Mouse (Mus musculus) forebrain, embryonic 15.5 days (tissue): Measurements from ENCODE around the gene Fam89b. TPM values are rescaled to one million over a fixed set of nuclear protein-coding genes. Genes with fewer than 3 reads are reported as not detected.

ENCODE experiments used
- ATAC-seq: fragments of 200-750 bp; cut with Nextera tagmentation; replicated peaks from 2 replicates; pipeline ENCODE4 v1.8.0; 2017; ENCODE audit warnings: mild to moderate bottlenecking, moderate TSS enrichment, moderate library complexity
- H3K27ac ChIP-seq: fragments of 300-500 bp; sonication (generic); replicated peaks from 2 replicates; pipeline ENCODE4 v1.5.1; 2015; ENCODE audit warnings: mild to moderate bottlenecking, inconsistent platforms
- H3K27me3 ChIP-seq: fragments of 300-500 bp; sonication (generic); 2 replicates; pipeline ENCODE4 v1.6.1; 2015; ENCODE audit warnings: inconsistent platforms
- H3K36me3 ChIP-seq: fragments of 300-500 bp; sonication (generic); 2 replicates; pipeline ENCODE4 v1.6.1; 2015; ENCODE audit warnings: mild to moderate bottlenecking, inconsistent platforms
- H3K4me1 ChIP-seq: fragments of 300-500 bp; sonication (generic); 2 replicates; pipeline ENCODE4 v1.6.1; 2015; ENCODE audit warnings: inconsistent platforms
- H3K4me2 ChIP-seq: fragments of 300-500 bp; sonication (generic); replicated peaks from 2 replicates; pipeline ENCODE4 v1.6.1; 2015; ENCODE audit warnings: mild to moderate bottlenecking, inconsistent platforms
- H3K4me3 ChIP-seq: fragments of 300-500 bp; sonication (generic); 2 replicates; pipeline ENCODE4 v1.5.1; 2015; ENCODE audit warnings: mild to moderate bottlenecking, inconsistent platforms
- H3K9ac ChIP-seq: fragments of 300-500 bp; sonication (generic); replicated peaks from 2 replicates; pipeline ENCODE4 v1.6.1; 2015; ENCODE audit warnings: mild to moderate bottlenecking, inconsistent platforms
- H3K9me3 ChIP-seq: fragments of 300-500 bp; sonication (generic); 2 replicates; pipeline ENCODE4 v1.6.1; 2016; ENCODE audit warnings: inconsistent platforms
- WGBS: fragments of 180-500 bp; shearing (Covaris S2); methylation state at CpG from one replicate; pipeline ENCODE4 v1.1.7; 2015; ENCODE audit warnings: mixed read lengths; 5-methylcytosine and 5-hydroxymethylcytosine counted together
- microRNA-seq: library from miRNA; unstranded; fragments of <30 nt; microRNA quantifications from one replicate; pipeline ENCODE4, GENCODE M21; 2016
- polyA plus RNA-seq: library from polyadenylated mRNA; unstranded; fragments of >200 nt; fragmentation: Nextera tagmentation; extraction: Ambion mirVana; gene quantifications from 2 replicates; pipeline ENCODE4 v1.2.1, GENCODE M21; 2015

The Fam89b gene
- polyA plus RNA-seq, 1 experiment from 2014 or later, result 190 TPM

- peaks cover 52% of the 10 kb centered on the region for H3K36me3 ChIP-seq
- WGBS, result 93% methylated on average over 11 of the region's 11 CpGs
- H3K4me2 ChIP-seq, result no peak overlapping the region
- H3K27me3 ChIP-seq, result no peaks in the 10 kb centered on the region
- H3K9me3 ChIP-seq, result no peaks in the 10 kb centered on the region
- H3K9ac ChIP-seq, result no peak overlapping the region
- H3K4me1 ChIP-seq, result peaks cover 28% of the 10 kb centered on the region
- no peak overlapping the region for H3K27ac ChIP-seq
- ATAC-seq, result no peak
- H3K4me3 ChIP-seq, result no peak overlapping the region
These were observed 43.6 kb downstream of the Fam89b start for GRCm38 (mm10) chr19:5685861-5686260.

- Histone ChIP-seq H3K27me3 (no peaks in the 10 kb centered on the region), H3K36me3 (peaks cover 56% of the 10 kb centered on the region), H3K4me1 (peaks cover 24% of the 10 kb centered on the region), H3K4me3 (no peak overlapping the region), H3K27ac (no peak overlapping the region), H3K4me2 (no peak overlapping the region), H3K9me3 (no peaks in the 10 kb centered on the region), H3K9ac (no peak overlapping the region)
- 97% methylated on average over 19 of the region's 19 CpGs for WGBS
- ATAC-seq, result no peak
These were observed 44.0 kb downstream of the Fam89b start for GRCm38 (mm10) chr19:5685431-5685830.

GRCm38 (mm10) chr19:5684985-5685384 lies 44.5 kb downstream of the Fam89b start:
- H3K4me3 ChIP-seq, result no peak overlapping the region
- H3K27me3 ChIP-seq, result no peaks in the 10 kb centered on the region
- no peak overlapping the region for H3K27ac ChIP-seq
- no peak overlapping the region for H3K4me2 ChIP-seq
- WGBS, result 94% methylated on average over 13 of the region's 13 CpGs
- no peaks in the 10 kb centered on the region for H3K9me3 ChIP-seq
- peaks cover 58% of the 10 kb centered on the region for H3K36me3 ChIP-seq
- H3K4me1 ChIP-seq, result peaks cover 19% of the 10 kb centered on the region
- H3K9ac ChIP-seq, result no peak overlapping the region
- ATAC-seq, result no peak

- no peaks in the 10 kb centered on the region for H3K9me3 ChIP-seq
- no peak for ATAC-seq
- no peaks in the 10 kb centered on the region for H3K27me3 ChIP-seq
- H3K36me3 ChIP-seq, result peaks cover 66% of the 10 kb centered on the region
- H3K4me3 ChIP-seq, result no peak overlapping the region
- no peak overlapping the region for H3K4me2 ChIP-seq
- no peak overlapping the region for H3K27ac ChIP-seq
- H3K4me1 ChIP-seq, result peaks cover 12% of the 10 kb centered on the region
- WGBS, result 92% methylated on average over 12 of the region's 12 CpGs
- no peak overlapping the region for H3K9ac ChIP-seq
These were observed 45.2 kb downstream of the Fam89b start for GRCm38 (mm10) chr19:5684236-5684635.

GRCm38 (mm10) chr19:5680432-5680831 lies 49.0 kb downstream of the Fam89b start:
- Histone ChIP-seq H3K36me3 (peaks cover 88% of the 10 kb centered on the region), H3K4me2 (no peak overlapping the region), H3K9me3 (no peaks in the 10 kb centered on the region), H3K27ac (no peak overlapping the region), H3K27me3 (no peaks in the 10 kb centered on the region), H3K4me3 (no peak overlapping the region), H3K9ac (no peak overlapping the region), H3K4me1 (no peaks in the 10 kb centered on the region)
- 95% methylated on average over 4 of the region's 4 CpGs for WGBS
- ATAC-seq, result no peak

Small RNA genes lying within 50 kb of the gene (microRNA-seq; reads per million reads assigned to microRNA genes)
- not detected for gene Mir6987

Other genes with a start within 250 kb of the Fam89b start
- gene Mus81, start 241.3 kb downstream of the Fam89b start, polyA plus RNA-seq, result 55.3 and 60.7 TPM in 2 replicates
- 3,659 and 3,744 TPM in 2 replicates for gene Cfl1, start 239.2 kb downstream of the Fam89b start, polyA plus RNA-seq
- 0.39 and 0.49 TPM in 2 replicates for gene 1700020D05Rik, start 225.9 kb downstream of the Fam89b start, polyA plus RNA-seq
- 71.9 and 72.8 TPM in 2 replicates for gene Snx32, start 219.1 kb downstream of the Fam89b start, polyA plus RNA-seq
- gene Ovol1, start 169.0 kb downstream of the Fam89b start, polyA plus RNA-seq, result not detected in 2 replicates
- gene Ap5b1, start 161.6 kb downstream of the Fam89b start, polyA plus RNA-seq, result 2.2 and 2.3 TPM in 2 replicates
- gene Rnaseh2c, start 127.8 kb downstream of the Fam89b start, polyA plus RNA-seq, result 93.4 and 99.8 TPM in 2 replicates
- 75.9 and 76.9 TPM in 2 replicates for gene Kat5, start 119.4 kb downstream of the Fam89b start, polyA plus RNA-seq
- 34.7 and 38.3 TPM in 2 replicates for gene Rela, start 92.2 kb downstream of the Fam89b start, polyA plus RNA-seq
- gene Sipa1, start 65.9 kb downstream of the Fam89b start, polyA plus RNA-seq, result 14.1 and 15.5 TPM in 2 replicates
- gene Map3k11, start 40.9 kb downstream of the Fam89b start, polyA plus RNA-seq, result 12.2 and 13.0 TPM in 2 replicates
- 27.6 and 29.1 TPM in 2 replicates for gene Pcnx3, start 40.7 kb downstream of the Fam89b start, polyA plus RNA-seq
- 0.33 TPM in 1 of 2 replicates, not detected in the other for gene Kcnk7, start 25.3 kb downstream of the Fam89b start, polyA plus RNA-seq
- gene Ehbp1l1, start 3.3 kb downstream of the Fam89b start, polyA plus RNA-seq, result 11.1 and 13.3 TPM in 2 replicates
- 10.6 and 14.3 TPM in 2 replicates for gene Ltbp3, start 11.3 kb upstream of the Fam89b start, polyA plus RNA-seq
- 66.9 and 67.9 TPM in 2 replicates for gene Scyl1, start 41.8 kb upstream of the Fam89b start, polyA plus RNA-seq
- 19.5 and 23.3 TPM in 2 replicates for gene Frmd8, start 145.6 kb upstream of the Fam89b start, polyA plus RNA-seq
- gene Slc25a45, start 148.2 kb upstream of the Fam89b start, polyA plus RNA-seq, result 1.2 and 1.7 TPM in 2 replicates
- 12.9 and 14.3 TPM in 2 replicates for gene Tigd3, start 164.5 kb upstream of the Fam89b start, polyA plus RNA-seq
- 120 and 137 TPM in 2 replicates for gene Dpf2, start 183.4 kb upstream of the Fam89b start, polyA plus RNA-seq
- gene Cdc42ep2, start 195.2 kb upstream of the Fam89b start, polyA plus RNA-seq, result 9.1 and 10.1 TPM in 2 replicates
- gene Pola2, start 234.5 kb upstream of the Fam89b start, polyA plus RNA-seq, result 35.5 and 36.2 TPM in 2 replicates